Mouse (Mus musculus): ENCODE data around the gene Rab19. TPM values are rescaled to one million over a fixed set of nuclear protein-coding genes. Genes with fewer than 3 reads are reported as not detected.
"Not testable (repeated sequence)": the region's sequence is repeated elsewhere in the genome, so short reads cannot be mapped to it uniquely, and the experiment has no call there.

Rab19 gene
- polyA plus RNA-seq, 1 experiment from 2014 or later: 8.0 TPM

- Histone ChIP-seq H3K4me3 (ENCODE audit: inconsistent target) (no peak overlapping the region), H3K36me3 (ENCODE audit: inconsistent target) (no peaks in the 10 kb centered on the region), H3K27ac (peak overlapping the region; percentile 89), H3K79me2 (ENCODE audit: inconsistent target) (peaks cover 81% of the 10 kb centered on the region)
Measured at GRCm38 (mm10) chr6:39372042-39372441, 8.9 kb upstream of the Rab19 start.

DNA sequence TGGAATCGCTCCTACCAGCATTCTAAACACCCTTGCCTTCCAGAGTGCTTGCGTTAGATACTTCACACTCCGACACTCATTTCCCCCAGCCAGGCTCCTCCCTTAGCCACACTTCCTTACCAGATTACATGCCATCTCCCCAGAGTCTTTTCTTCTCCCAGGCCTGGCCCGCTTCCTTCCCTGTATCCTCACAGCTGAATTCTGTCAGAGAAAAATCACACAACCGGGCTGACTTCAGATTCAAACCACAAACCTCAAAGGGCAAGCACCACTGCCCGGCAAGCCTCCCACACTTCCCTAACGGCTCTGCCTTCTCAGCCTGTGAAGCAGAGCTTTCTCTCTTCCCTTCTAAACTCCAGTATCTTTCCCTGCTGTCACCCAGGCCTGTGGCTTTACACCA lies 8.2 kb upstream of the Rab19 start:
- 0% methylated on average over 7 of the region's 7 CpGs for WGBS (ENCODE audit: missing documents)
- H3K79me2 ChIP-seq (ENCODE audit: inconsistent target): peaks cover 79% of the 10 kb centered on the region
- peak overlapping the region; percentile 89 for H3K27ac ChIP-seq
- no peak overlapping the region for H3K4me3 ChIP-seq (ENCODE audit: inconsistent target)
- no peaks in the 10 kb centered on the region for H3K36me3 ChIP-seq (ENCODE audit: inconsistent target)

GRCm38 (mm10) chr6:39373301-39373955 lies 7.5 kb upstream of the Rab19 start:
- H3K4me3 ChIP-seq (ENCODE audit: inconsistent target): no peak overlapping the region
- 76% methylated on average over 4 of the region's 4 CpGs for WGBS (ENCODE audit: missing documents)
- peaks cover 72% of the 10 kb centered on the region for H3K79me2 ChIP-seq (ENCODE audit: inconsistent target)
- H3K36me3 ChIP-seq (ENCODE audit: inconsistent target): no peaks in the 10 kb centered on the region
- peak overlapping the region; percentile 89 for H3K27ac ChIP-seq

GRCm38 (mm10) chr6:39376775-39377174 lies 4.2 kb upstream of the Rab19 start:
- 24% methylated on average over 9 of the region's 9 CpGs for WGBS (ENCODE audit: missing documents)
- Histone ChIP-seq H3K79me2 (ENCODE audit: inconsistent target) (peaks cover 39% of the 10 kb centered on the region), H3K27ac (peak overlapping the region; percentile 32; the same call in 1 of the 2 replicates), H3K4me3 (ENCODE audit: inconsistent target) (peak overlapping the region; percentile 76), H3K36me3 (ENCODE audit: inconsistent target) (no peaks in the 10 kb centered on the region)

DNA sequence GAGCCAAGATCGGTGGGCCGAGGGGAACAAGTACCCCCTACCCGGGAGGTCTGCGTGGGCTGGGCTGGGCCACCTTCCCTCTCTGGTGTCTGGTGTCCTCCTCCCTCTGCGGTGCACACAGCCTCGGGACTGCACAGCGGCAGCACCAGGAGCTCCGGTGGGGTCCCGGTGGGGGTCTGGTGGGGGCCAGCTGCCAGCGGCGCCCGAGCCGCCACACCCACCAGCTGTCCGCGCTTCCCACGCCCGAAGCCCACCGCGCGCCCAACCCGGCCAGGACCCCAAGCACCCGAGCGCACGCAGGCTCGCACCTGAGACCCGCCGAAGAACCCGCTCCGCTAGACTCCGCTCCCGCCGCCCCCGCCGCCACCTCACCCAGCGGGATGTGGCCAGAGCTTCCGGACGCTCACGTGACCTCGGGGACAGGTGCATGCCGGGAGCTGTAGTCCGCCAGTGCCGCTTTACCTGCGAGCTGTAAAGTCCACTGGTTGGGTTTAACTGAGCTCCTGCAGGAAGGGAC lies 3.6 kb upstream of the Rab19 start, which contains the start of gene Slc37a3:
Gene Slc37a3, minus strand, starts transcription at position 365 of the 517 bp plus-strand sequence.
- Histone ChIP-seq H3K79me2 (ENCODE audit: inconsistent target) (peaks cover 45% of the 10 kb centered on the region), H3K4me3 (ENCODE audit: inconsistent target) (peak within 1 kb of the TSS; percentile 76), H3K27ac (peak within 1 kb of the TSS; percentile 93), H3K36me3 (ENCODE audit: inconsistent target) (no peaks in the 10 kb centered on the region)
- 2% methylated on average over 8 of the region's 43 CpGs for WGBS (ENCODE audit: missing documents)

GRCm38 (mm10) chr6:39378161-39378835 lies 2.7 kb upstream of the Rab19 start:
- not testable (repeated sequence) for H3K36me3 ChIP-seq (ENCODE audit: inconsistent target); H3K4me3 ChIP-seq (ENCODE audit: inconsistent target)
- WGBS (ENCODE audit: missing documents): 67% methylated on average over 12 of the region's 13 CpGs
- Histone ChIP-seq H3K27ac (peak overlapping the region; percentile 93), H3K79me2 (ENCODE audit: inconsistent target) (peaks cover 48% of the 10 kb centered on the region)

DNA sequence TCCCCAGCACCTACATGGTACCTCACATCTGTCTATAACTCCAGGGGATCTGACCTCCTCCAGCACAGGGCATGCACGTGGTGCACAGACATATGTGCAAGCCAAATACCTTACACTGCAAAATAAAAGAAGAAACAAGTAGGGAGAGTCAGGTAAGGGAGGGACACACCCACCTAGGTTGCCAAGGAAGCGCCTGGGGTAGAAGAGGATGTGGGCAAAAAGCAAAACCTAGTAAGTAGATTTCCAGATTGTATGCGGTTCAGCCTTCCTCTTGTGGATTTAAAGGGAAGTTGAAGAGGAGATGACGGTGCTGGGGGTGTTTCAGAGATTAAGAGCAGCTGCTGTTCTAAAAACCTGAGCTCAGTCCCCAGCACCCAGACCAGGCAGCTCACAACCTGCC lies 1.8 kb upstream of the Rab19 start:
- Histone ChIP-seq H3K36me3 (ENCODE audit: inconsistent target) (no peaks in the 10 kb centered on the region), H3K4me3 (ENCODE audit: inconsistent target) (no peak overlapping the region), H3K27ac (peak overlapping the region; percentile 93), H3K79me2 (ENCODE audit: inconsistent target) (peaks cover 40% of the 10 kb centered on the region)
- WGBS (ENCODE audit: missing documents): 2% methylated on average over 4 of the region's 4 CpGs

GRCm38 (mm10) chr6:39379749-39380148 lies 1.2 kb upstream of the Rab19 start:
- peak overlapping the region; percentile 93 for H3K27ac ChIP-seq
- 6% methylated on average over 8 of the region's 8 CpGs for WGBS (ENCODE audit: missing documents)
- H3K79me2 ChIP-seq (ENCODE audit: inconsistent target): peaks cover 35% of the 10 kb centered on the region
- H3K4me3 ChIP-seq (ENCODE audit: inconsistent target): no peak overlapping the region
- no peaks in the 10 kb centered on the region for H3K36me3 ChIP-seq (ENCODE audit: inconsistent target)

DNA sequence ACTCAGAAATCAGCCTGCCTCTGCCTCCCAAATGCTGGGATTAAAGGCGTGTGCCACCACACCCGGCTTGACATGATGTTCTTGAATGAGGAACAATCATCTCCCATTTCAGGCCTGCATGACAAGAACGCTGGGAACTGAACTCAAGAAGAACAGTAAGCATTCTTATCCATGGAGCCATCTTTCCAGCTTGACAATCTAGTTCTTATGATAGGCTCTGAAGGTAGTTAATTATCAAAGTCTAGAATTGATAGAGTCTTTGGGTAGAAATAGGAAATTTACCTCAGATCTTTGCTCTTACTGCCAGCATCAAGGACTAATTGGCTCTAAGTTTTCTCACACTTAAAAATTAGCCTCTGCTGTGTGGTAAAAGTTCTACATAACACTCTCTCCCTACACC lies 699 bp upstream of the Rab19 start:
- peak overlapping the region; percentile 93 for H3K27ac ChIP-seq
- H3K79me2 ChIP-seq (ENCODE audit: inconsistent target): peaks cover 30% of the 10 kb centered on the region
- peaks cover 2% of the 10 kb centered on the region; the same call in 1 of the 2 replicates for H3K36me3 ChIP-seq (ENCODE audit: inconsistent target)
- whole genome bisulfite sequencing (ENCODE audit: missing documents): 46% methylated on average over 3 of the region's 3 CpGs
- no peak overlapping the region for H3K4me3 ChIP-seq (ENCODE audit: inconsistent target)

GRCm38 (mm10) chr6:39389988-39390387 lies 9.0 kb downstream of the Rab19 start:
- H3K36me3 ChIP-seq (ENCODE audit: inconsistent target): peaks cover 46% of the 10 kb centered on the region
- no peak overlapping the region for H3K4me3 ChIP-seq (ENCODE audit: inconsistent target)
- no peak overlapping the region for H3K27ac ChIP-seq
- H3K79me2 ChIP-seq (ENCODE audit: inconsistent target): no peaks in the 10 kb centered on the region
- 92% methylated on average over 2 of the region's 2 CpGs for WGBS (ENCODE audit: missing documents)

DNA sequence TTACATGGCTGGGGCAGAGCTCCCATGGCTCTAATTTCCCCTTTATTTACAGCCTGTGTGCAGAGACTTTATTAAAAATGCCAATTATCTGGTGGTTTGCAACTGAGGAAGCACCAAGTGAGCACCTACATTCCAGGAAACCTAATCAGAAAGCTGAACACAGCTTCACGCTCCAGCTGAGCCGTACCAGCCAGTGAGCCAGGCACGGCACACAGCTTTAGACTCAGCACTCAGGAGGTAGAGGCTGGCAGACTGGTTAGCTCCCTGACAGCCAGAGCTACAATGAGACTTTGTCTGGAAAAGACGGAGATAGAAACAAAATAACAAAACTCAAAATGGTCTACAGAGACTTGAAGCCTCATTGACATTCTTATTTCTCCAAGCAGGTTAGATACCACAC lies 14.5 kb downstream of the Rab19 start:
- H3K36me3 ChIP-seq (ENCODE audit: inconsistent target): peaks cover 41% of the 10 kb centered on the region
- no peaks in the 10 kb centered on the region for H3K79me2 ChIP-seq (ENCODE audit: inconsistent target)
- H3K27ac ChIP-seq: no peak overlapping the region
- H3K4me3 ChIP-seq (ENCODE audit: inconsistent target): no peak overlapping the region
- 96% methylated on average over 4 of the region's 4 CpGs for WGBS (ENCODE audit: missing documents)

- WGBS (ENCODE audit: missing documents): 97% methylated on average over 4 of the region's 4 CpGs
- Histone ChIP-seq H3K27ac (no peak overlapping the region), H3K36me3 (ENCODE audit: inconsistent target) (peaks cover 45% of the 10 kb centered on the region), H3K4me3 (ENCODE audit: inconsistent target) (no peak overlapping the region), H3K79me2 (ENCODE audit: inconsistent target) (no peaks in the 10 kb centered on the region)
Measured at GRCm38 (mm10) chr6:39395916-39396315, 14.9 kb downstream of the Rab19 start.

GRCm38 (mm10) chr6:39397046-39397445 lies 16.1 kb downstream of the Rab19 start:
- no peak overlapping the region for H3K27ac ChIP-seq
- peaks cover 50% of the 10 kb centered on the region for H3K36me3 ChIP-seq (ENCODE audit: inconsistent target)
- H3K79me2 ChIP-seq (ENCODE audit: inconsistent target): no peaks in the 10 kb centered on the region; the same call in 1 of the 2 replicates
- 100% methylated on average over 6 of the region's 6 CpGs for WGBS (ENCODE audit: missing documents)
- no peak overlapping the region for H3K4me3 ChIP-seq (ENCODE audit: inconsistent target)

- H3K79me2 ChIP-seq (ENCODE audit: inconsistent target): peaks cover 4% of the 10 kb centered on the region; the same call in 1 of the 2 replicates
- WGBS (ENCODE audit: missing documents): 75% methylated on average over 9 of the region's 9 CpGs
- H3K4me3 ChIP-seq (ENCODE audit: inconsistent target): no peak overlapping the region
- peaks cover 57% of the 10 kb centered on the region for H3K36me3 ChIP-seq (ENCODE audit: inconsistent target)
- H3K27ac ChIP-seq: no peak overlapping the region
Measured at GRCm38 (mm10) chr6:39398342-39398741, 17.4 kb downstream of the Rab19 start.

- Histone ChIP-seq H3K4me3 (ENCODE audit: inconsistent target) (no peak overlapping the region), H3K27ac (no peak overlapping the region), H3K79me2 (ENCODE audit: inconsistent target) (peaks cover 17% of the 10 kb centered on the region; the same call in 1 of the 2 replicates), H3K36me3 (ENCODE audit: inconsistent target) (peaks cover 77% of the 10 kb centered on the region)
- 95% methylated on average over 7 of the region's 7 CpGs for WGBS (ENCODE audit: missing documents)
Measured at GRCm38 (mm10) chr6:39400343-39400742, 19.4 kb downstream of the Rab19 start.

Measured in macrophage (primary cell).